Mouse (Mus musculus) MEL (cell line): ENCODE measurements around the gene Fiz1. TPM values are rescaled to one million over a fixed set of nuclear protein-coding genes. Genes with fewer than 3 reads are reported as not detected.

Experiments
- DNase-seq: peaks from one replicate; pipeline ENCODE4 v3.0.0; 2011; ENCODE audit warnings: low read depth, low spot score
- H3K27ac ChIP-seq: 2 replicates; pipeline ENCODE4 v1.5.1; 2012; ENCODE audit warnings: low read depth, mild to moderate bottlenecking, control low read depth, low read length, moderate library complexity; ENCODE audit not compliant: control insufficient read depth
- H3K27me3 ChIP-seq, 2 experiments: fragments of 150-350 bp in 1 of 2; sonication (generic) in 1 of 2; 2 replicates each; pipeline ENCODE4 v1.6.1; 2012; ENCODE audit warnings: low read length in 2 of 2, mild to moderate bottlenecking in 2 of 2, improper control_type of control experiment in 1 of 2, moderate library complexity in 1 of 2; ENCODE audit not compliant: insufficient read depth in 2 of 2, control insufficient read depth in 1 of 2
- H3K36me3 ChIP-seq, 2 experiments: 2 replicates each; pipeline ENCODE4 v1.6.1; 2012 to 2014; ENCODE audit warnings: low read length in 2 of 2, improper control_type of control experiment in 1 of 2, inconsistent platforms in 1 of 2, mild to moderate bottlenecking in 1 of 2; ENCODE audit not compliant: insufficient read depth in 2 of 2, control insufficient read depth in 1 of 2
- H3K4me1 ChIP-seq, 2 experiments: fragments of 150-350 bp in 1 of 2; sonication (generic) in 1 of 2; 2 replicates each; pipeline ENCODE4 v1.6.1; 2012; ENCODE audit warnings: low read length in 2 of 2, improper control_type of control experiment in 1 of 2, mild to moderate bottlenecking in 1 of 2; ENCODE audit not compliant: insufficient read depth in 2 of 2, control insufficient read depth in 1 of 2
- H3K4me3 ChIP-seq, 2 experiments: fragments of 150-350 bp in 1 of 2; sonication (generic) in 1 of 2; 2 replicates each; pipeline ENCODE4 v1.5.1; 2012; ENCODE audit warnings: low read depth in 2 of 2, low read length in 2 of 2, mild to moderate bottlenecking in 2 of 2, moderate library complexity in 2 of 2, control low read depth in 1 of 2, improper control_type of control experiment in 1 of 2; ENCODE audit not compliant: control insufficient read depth in 1 of 2, insufficient read depth in 1 of 2
- H3K79me2 ChIP-seq: 2 replicates; pipeline ENCODE4 v1.6.1; 2012; ENCODE audit warnings: mild to moderate bottlenecking, low read length, moderate library complexity; ENCODE audit not compliant: control insufficient read depth, poor library complexity, insufficient read depth
- H3K9ac ChIP-seq: 2 replicates; pipeline ENCODE4 v1.6.1; 2012; ENCODE audit warnings: low read depth, mild to moderate bottlenecking, control low read depth, low read length, moderate library complexity; ENCODE audit not compliant: control insufficient read depth, poor library complexity, severe bottlenecking
- H3K9me3 ChIP-seq: fragments of 150-350 bp; sonication (generic); replicated peaks from 2 replicates; pipeline ENCODE4 v1.6.1; 2012; ENCODE audit warnings: mild to moderate bottlenecking, low read length, improper control_type of control experiment, moderate library complexity; ENCODE audit not compliant: insufficient read depth
- BHLHE40 ChIP-seq: IDR thresholded peaks from 2 replicates; pipeline ENCODE4 v1.6.1; 2012; ENCODE audit warnings: low read depth, mild to moderate bottlenecking, inconsistent platforms, low read length, improper control_type of control experiment, borderline replicate concordance
- ELF1 ChIP-seq: IDR thresholded peaks from 2 replicates; pipeline ENCODE4 v1.6.1; 2014; ENCODE audit warnings: low read depth, mild to moderate bottlenecking, inconsistent platforms, low read length, improper control_type of control experiment, moderate library complexity
- EP300 ChIP-seq, 2 experiments: IDR thresholded peaks; 2 replicates each; pipeline ENCODE4 v1.6.1; 2011; ENCODE audit warnings: improper control_type of control experiment in 2 of 2, low read length in 2 of 2, low read depth in 1 of 2, mild to moderate bottlenecking in 1 of 2
- ETS1 ChIP-seq: IDR thresholded peaks from 2 replicates; pipeline ENCODE4 v1.6.1; 2012; ENCODE audit warnings: low read depth, mild to moderate bottlenecking, inconsistent platforms, low read length, improper control_type of control experiment, moderate library complexity
- GATA1 ChIP-seq: IDR thresholded peaks from 2 replicates; pipeline ENCODE4 v1.6.1; 2011; ENCODE audit warnings: low read depth, low read length, improper control_type of control experiment
- HCFC1 ChIP-seq: IDR thresholded peaks from 2 replicates; pipeline ENCODE4 v1.6.1; 2012; ENCODE audit warnings: low read depth, mild to moderate bottlenecking, inconsistent platforms, low read length, improper control_type of control experiment, moderate library complexity
- MAX ChIP-seq: IDR thresholded peaks from 2 replicates; pipeline ENCODE4 v1.6.1; 2011; ENCODE audit warnings: low read length, improper control_type of control experiment
- MAZ ChIP-seq: IDR thresholded peaks from 2 replicates; pipeline ENCODE4 v1.6.1; 2012; ENCODE audit warnings: low read depth, mild to moderate bottlenecking, inconsistent platforms, low read length, improper control_type of control experiment
- MXI1 ChIP-seq: IDR thresholded peaks from 2 replicates; pipeline ENCODE4 v1.6.1; 2011; ENCODE audit warnings: mild to moderate bottlenecking, low read depth, low read length, improper control_type of control experiment
- MYB ChIP-seq: IDR thresholded peaks from 2 replicates; pipeline ENCODE4 v1.6.1; 2011; ENCODE audit warnings: mild to moderate bottlenecking, low read depth, low read length, improper control_type of control experiment
- MYC ChIP-seq: IDR thresholded peaks from 2 replicates; pipeline ENCODE4 v1.6.1; 2011; ENCODE audit warnings: low read depth, mild to moderate bottlenecking, low read length, improper control_type of control experiment, moderate library complexity
- NELFE ChIP-seq: IDR thresholded peaks from 2 replicates; pipeline ENCODE4 v1.6.1; 2011; ENCODE audit warnings: low read depth, low read length, improper control_type of control experiment
- NRF1 ChIP-seq: IDR thresholded peaks from 2 replicates; pipeline ENCODE4 v1.6.1; 2014; ENCODE audit warnings: low read depth, mild to moderate bottlenecking, inconsistent platforms, low read length, improper control_type of control experiment, moderate library complexity; ENCODE audit not compliant: poor library complexity, insufficient read depth, severe bottlenecking
- POLR2A ChIP-seq, 2 experiments: IDR thresholded peaks; 2 replicates each; pipeline ENCODE4 v1.6.1; 2011 to 2012; ENCODE audit warnings: low read length in 2 of 2, mild to moderate bottlenecking in 2 of 2, control low read depth in 1 of 2, improper control_type of control experiment in 1 of 2, low read depth in 1 of 2, moderate library complexity in 1 of 2; ENCODE audit not compliant: control insufficient read depth in 1 of 2, insufficient read depth in 1 of 2, poor library complexity in 1 of 2
- RAD21 ChIP-seq: IDR thresholded peaks from 2 replicates; pipeline ENCODE4 v1.6.1; 2011; ENCODE audit warnings: mild to moderate bottlenecking, low read depth, low read length, improper control_type of control experiment
- SIN3A ChIP-seq: IDR thresholded peaks from 2 replicates; pipeline ENCODE4 v1.6.1; 2012; ENCODE audit warnings: low read length, improper control_type of control experiment, inconsistent platforms
- UBTF ChIP-seq: IDR thresholded peaks from 2 replicates; pipeline ENCODE4 v1.6.1; 2012; ENCODE audit warnings: low read depth, mild to moderate bottlenecking, inconsistent platforms, low read length, improper control_type of control experiment, moderate library complexity, borderline replicate concordance; ENCODE audit not compliant: insufficient read depth
- USF2 ChIP-seq, 2 experiments: IDR thresholded peaks; 2 replicates each; pipeline ENCODE4 v1.6.1; 2011 to 2012; ENCODE audit warnings: improper control_type of control experiment in 2 of 2, low read length in 2 of 2, borderline replicate concordance in 1 of 2, inconsistent platforms in 1 of 2, low read depth in 1 of 2, mild to moderate bottlenecking in 1 of 2; ENCODE audit not compliant: insufficient read depth in 1 of 2
- ZKSCAN1 ChIP-seq: IDR thresholded peaks from 2 replicates; pipeline ENCODE4 v1.6.1; 2012; ENCODE audit warnings: low read depth, mild to moderate bottlenecking, inconsistent platforms, low read length, improper control_type of control experiment, moderate library complexity
- ZMIZ1 ChIP-seq: IDR thresholded peaks from 2 replicates; pipeline ENCODE4 v1.6.1; 2012; ENCODE audit warnings: low read depth, mild to moderate bottlenecking, inconsistent platforms, low read length, improper control_type of control experiment, moderate library complexity
- ZNF384 ChIP-seq: IDR thresholded peaks from 2 replicates; pipeline ENCODE4 v1.6.1; 2012; ENCODE audit warnings: low read depth, mild to moderate bottlenecking, inconsistent platforms, low read length, improper control_type of control experiment
- polyA plus RNA-seq, 2 experiments: library from polyadenylated mRNA; stranded (reverse) in 1 of 2; unstranded in 1 of 2; fragments of >175 nt in 1 of 2; fragments of >200 nt in 1 of 2; gene quantifications; 2 replicates each; pipeline versions ENCODE4 v1.2.1 to v1.2.4; 2012; ENCODE audit warnings: low replicate concordance in 2 of 2, low read depth in 1 of 2; ENCODE audit not compliant: insufficient read length in 2 of 2, insufficient read depth in 1 of 2, missing spikeins in 1 of 2
- total RNA-seq: library from RNA; depleted of rRNA; stranded (reverse); fragments of 300-350 nt; gene quantifications from 2 replicates; pipeline ENCODE4 v1.2.3, GENCODE M21; 2012

Fiz1 gene
- total and polyA plus RNA-seq, 3 experiments = 28.1 to 56.5 TPM; not detected in 1

- TF ChIP-seq HCFC1 (peak; percentile 75), BHLHE40 (peak; percentile 67), ZNF384 (no peak), MYB (no peak), USF2 (IDR thresholded peaks at IDR 0.05; ENCODE audit: borderline replicate concordance in 1 of 2, insufficient read depth in 1 of 2, low read depth in 1 of 2, low read length in 2 of 2) (no peak), RAD21 (no peak), EP300 (IDR thresholded peaks at IDR 0.05; ENCODE audit: low read depth in 1 of 2, low read length in 2 of 2) (0 out of 4 replicates have a peak, but pooled peaks of 1 of the 2 experiments have one; percentile 7), MAX (peak; percentile 73), MAZ (peak; percentile 96), NELFE (peak; percentile 52), GATA1 (peak; percentile 85), UBTF (0 out of 2 replicates have a peak, but pooled peaks have one; percentile 35), POLR2A (IDR thresholded peaks at IDR 0.05; ENCODE audit: control insufficient read depth in 1 of 2, insufficient read depth in 1 of 2, low read depth in 1 of 2, low read length in 2 of 2, poor library complexity in 1 of 2) (peak; percentile 35 to 57; a peak in 2 of 4 replicates), ELF1 (peak; percentile 69), ZKSCAN1 (no peak), MXI1 (peak; percentile 59), NRF1 (peak; percentile 73), MYC (0 out of 2 replicates have a peak, but pooled peaks have one; percentile 14), ETS1 (peak; percentile 23; the same call in 1 of the 2 replicates), SIN3A (peak; percentile 57), ZMIZ1 (peak; percentile 43; the same call in 1 of the 2 replicates)
- Histone ChIP-seq H3K9me3 (no peaks in the 10 kb centered on the region), H3K79me2 (peaks cover 2% of the 10 kb centered on the region), H3K36me3 (peaks cover 0 to 17% of the 10 kb centered on the region in 2 experiments; a peak in 2 of 4 replicates), H3K4me1 (peaks cover 5 to 11% of the 10 kb centered on the region in 2 experiments; a peak in 3 of 4 replicates), H3K27me3 (no peaks in the 10 kb centered on the region), H3K9ac (peak within 1 kb of the TSS; percentile 97), H3K27ac (peak within 1 kb of the TSS; percentile 97), H3K4me3 (peak within 1 kb of the TSS; percentile 88 to 92)
- peak; percentile 96 for DNase-seq
Measured at GRCm38 (mm10) chr7:5015118-5016001, 863 bp upstream of the Fiz1 start, which contains the start of gene Gm44973. Gm44973 (plus strand) TSS chr7:5015496.
